Mouse (Mus musculus) heart, postnatal 0 days (tissue): ENCODE measurements around the gene Mynn. TPM values are rescaled to one million over a fixed set of nuclear protein-coding genes. Genes with fewer than 3 reads are reported as not detected.

ENCODE experiments used
- ATAC-seq: fragments of 200-750 bp; cut with Nextera tagmentation; 2 replicates; pipeline ENCODE4 v1.8.0; 2017; ENCODE audit warnings: low read depth, moderate number of reproducible peaks, moderate library complexity; ENCODE audit not compliant: insufficient read depth
- DNase-seq: peaks from one replicate; pipeline ENCODE4 v3.0.0-alpha.2; 2016; ENCODE audit warnings: low spot score
- H3K27ac ChIP-seq: fragments of 300-500 bp; sonication (generic); 2 replicates; pipeline ENCODE4 v1.5.1; 2014; ENCODE audit warnings: low read depth, mild to moderate bottlenecking
- H3K27me3 ChIP-seq: fragments of 300-500 bp; sonication (generic); 2 replicates; pipeline ENCODE4 v1.6.1; 2014; ENCODE audit warnings: low read length, mixed read lengths; ENCODE audit not compliant: control insufficient read depth, insufficient read depth
- H3K36me3 ChIP-seq: fragments of 300-500 bp; sonication (generic); replicated peaks from 2 replicates; pipeline ENCODE4 v1.6.1; 2014; ENCODE audit warnings: low read length, mixed read lengths; ENCODE audit not compliant: control insufficient read depth, insufficient read depth
- H3K4me1 ChIP-seq: fragments of 300-500 bp; sonication (generic); 2 replicates; pipeline ENCODE4 v1.6.1; 2014; ENCODE audit warnings: antibody characterized with exemption; ENCODE audit not compliant: control insufficient read depth, insufficient read depth
- H3K4me2 ChIP-seq: fragments of 300-500 bp; sonication (generic); 2 replicates; pipeline ENCODE4 v1.6.1; 2014; ENCODE audit warnings: low read depth, mild to moderate bottlenecking, low read length, moderate library complexity
- H3K4me3 ChIP-seq: fragments of 300-500 bp; sonication (generic); 2 replicates; pipeline ENCODE4 v1.5.1; 2014; ENCODE audit warnings: low read depth, low read length
- H3K9ac ChIP-seq: fragments of 300-500 bp; sonication (generic); replicated peaks from 2 replicates; pipeline ENCODE4 v1.6.1; 2014; ENCODE audit warnings: low read depth, low read length, mixed read lengths
- H3K9me3 ChIP-seq: fragments of 300-500 bp; sonication (generic); replicated peaks from 2 replicates; pipeline ENCODE4 v1.6.1; 2016; ENCODE audit warnings: low read length; ENCODE audit not compliant: control insufficient read depth
- CTCF ChIP-seq: IDR thresholded peaks from 2 replicates; pipeline ENCODE4 v1.5.1; 2016; ENCODE audit warnings: antibody characterized with exemption, control low read depth, low read depth
- EP300 ChIP-seq: IDR thresholded peaks from 2 replicates; pipeline ENCODE4 v1.6.1; 2016; ENCODE audit warnings: antibody characterized with exemption, low read depth
- WGBS: fragments of 180-500 bp; shearing (Covaris S2); extraction: QIAGEN DNeasy Blood & Tissue Kit; methylation state at CpG from one replicate; pipeline ENCODE4 v1.1.7; 2014; 5-methylcytosine and 5-hydroxymethylcytosine counted together
- polyA plus RNA-seq: library from polyadenylated mRNA; unstranded; fragments of >200 nt; fragmentation: Nextera tagmentation; extraction: Ambion mirVana; gene quantifications from 2 replicates; pipeline ENCODE4 v1.2.1, GENCODE M21; 2015
- total RNA-seq: library from RNA; depleted of rRNA; stranded (reverse); fragments of >200 nt; gene quantifications from 2 replicates; pipeline ENCODE4 v1.2.3, GENCODE M21; 2014; ENCODE audit warnings: low replicate concordance; rRNA removed

The Mynn gene
- total and polyA plus RNA-seq, 2 experiments from 2014 or later = 15.1 to 18.3 TPM

- Histone ChIP-seq H3K4me2 (no peak overlapping the region), H3K4me3 (no peak overlapping the region), H3K36me3 (no peaks in the 10 kb centered on the region), H3K9ac (no peak overlapping the region), H3K4me1 (no peaks in the 10 kb centered on the region), H3K27ac (no peak overlapping the region), H3K27me3 (peaks cover 4% of the 10 kb centered on the region; the same call in 1 of the 2 replicates), H3K9me3 (no peaks in the 10 kb centered on the region)
- 75% methylated on average over 5 of the region's 5 CpGs for WGBS
- DNase-seq (no peak), ATAC-seq (no peak)
- no peak for TF ChIP-seq CTCF
- no peak for TF ChIP-seq EP300
Measured at GRCm38 (mm10) chr3:30655937-30656336, 54.1 kb downstream of the Mynn start.

DNA sequence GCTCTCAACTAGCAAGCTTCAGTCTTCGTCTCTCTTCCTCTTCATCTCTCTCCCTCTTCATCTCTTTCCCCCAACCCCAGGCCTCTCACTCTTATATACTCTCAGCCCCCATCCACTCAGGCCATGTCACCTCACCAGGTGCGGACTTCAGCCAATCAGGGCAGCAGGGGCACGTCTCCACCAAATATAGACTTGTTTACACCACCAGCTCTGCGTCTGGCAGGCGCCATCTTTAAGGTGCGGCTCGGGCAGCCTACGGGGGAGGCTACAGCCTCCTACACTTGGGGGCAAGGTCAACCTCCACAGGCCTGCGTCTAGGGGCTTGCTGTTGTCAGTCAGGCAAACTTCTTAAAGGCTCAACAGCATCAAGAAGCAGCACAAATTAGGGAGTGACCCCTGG lies 56.6 kb downstream of the Mynn start:
- Histone ChIP-seq H3K36me3 (no peaks in the 10 kb centered on the region), H3K27ac (no peak overlapping the region), H3K9ac (no peak overlapping the region), H3K9me3 (no peaks in the 10 kb centered on the region), H3K4me1 (no peaks in the 10 kb centered on the region), H3K4me2 (no peak overlapping the region), H3K4me3 (no peak overlapping the region), H3K27me3 (no peaks in the 10 kb centered on the region)
- no peak for DNase-seq
- 77% methylated on average over 9 of the region's 9 CpGs for WGBS
- ATAC-seq = no peak
- TF ChIP-seq CTCF (no peak), EP300 (no peak)

Other genes starting within 250 kb of the Mynn start
- 18.9 and 29.6 TPM in 2 replicates for gene Mecom, start 54.1 kb upstream of the Mynn start, total RNA-seq
- gene Mecom, start 54.1 kb upstream of the Mynn start, polyA plus RNA-seq = 8.4 and 8.5 TPM in 2 replicates
- not detected in 2 replicates for gene Actrt3, start 2.1 kb upstream of the Mynn start, total RNA-seq
- gene Actrt3, start 2.1 kb upstream of the Mynn start, polyA plus RNA-seq = not detected in 2 replicates
- not detected in 2 replicates for gene Lrriq4, start 42.4 kb downstream of the Mynn start, total RNA-seq
- not detected in 2 replicates for gene Lrriq4, start 42.4 kb downstream of the Mynn start, polyA plus RNA-seq
- not detected in 2 replicates for gene Lrrc34, start 45.8 kb downstream of the Mynn start, total RNA-seq
- 0.18 and 0.45 TPM in 2 replicates for gene Lrrc34, start 45.8 kb downstream of the Mynn start, polyA plus RNA-seq
- gene Lrrc31, start 97.8 kb downstream of the Mynn start, total RNA-seq = 0.99 and 1.6 TPM in 2 replicates
- 0.14 and 0.19 TPM in 2 replicates for gene Lrrc31, start 97.8 kb downstream of the Mynn start, polyA plus RNA-seq
- not detected in 2 replicates for gene Samd7, start 144.2 kb downstream of the Mynn start, total RNA-seq
- not detected in 2 replicates for gene Samd7, start 144.2 kb downstream of the Mynn start, polyA plus RNA-seq
- 17.7 and 27.7 TPM in 2 replicates for gene Sec62, start 190.8 kb downstream of the Mynn start, total RNA-seq
- gene Sec62, start 190.8 kb downstream of the Mynn start, polyA plus RNA-seq = 76.0 and 79.1 TPM in 2 replicates